Mouse (Mus musculus): ENCODE results near the gene Creb5. TPM values are rescaled to one million over a fixed set of nuclear protein-coding genes. Genes with fewer than 3 reads are reported as not detected.

Gene Creb5
- polyA plus RNA-seq, 1 experiment from 2014 or later = 14.7 TPM

DNA sequence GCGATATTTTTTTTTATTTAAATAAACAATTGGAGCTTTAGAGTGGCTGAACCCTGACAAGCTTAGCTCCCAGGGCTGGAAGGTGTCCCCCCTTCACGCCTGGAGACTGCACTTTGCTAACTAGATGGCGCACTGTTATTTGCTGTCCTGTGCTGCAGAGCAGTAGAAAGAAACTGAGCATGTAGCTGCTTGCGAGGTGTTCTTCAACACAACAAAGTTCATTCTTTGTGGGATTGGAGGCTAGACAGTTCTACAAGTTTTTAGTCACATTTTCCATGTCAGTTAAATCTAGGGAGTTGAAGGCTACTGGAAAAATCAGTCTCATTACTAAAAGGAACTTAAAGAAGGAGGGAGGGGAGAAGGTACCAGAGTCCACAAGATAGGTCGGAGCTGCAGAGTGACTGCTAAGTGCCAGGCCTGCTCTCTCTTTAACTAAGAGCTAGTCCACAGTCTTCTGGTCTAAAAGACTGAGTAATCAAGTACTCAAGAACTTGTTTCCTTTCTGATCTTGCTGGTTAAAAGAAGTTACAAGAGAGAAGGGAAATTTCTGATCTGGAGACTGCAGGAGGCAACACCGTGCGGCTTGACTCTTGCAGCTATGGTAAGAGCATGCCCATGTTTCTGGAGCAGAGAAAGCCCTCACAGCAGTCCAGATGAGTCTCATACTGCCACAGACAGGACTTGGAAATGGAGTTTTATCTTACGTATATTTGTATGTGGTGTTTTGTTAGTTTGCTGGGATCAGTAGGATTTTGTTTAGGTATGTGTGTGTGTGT, 3.3 kb downstream of the Creb5 start:
- 35% methylated on average over 8 of the region's 8 CpGs for WGBS
- Histone ChIP-seq H3K27ac (no peak overlapping the region), H3K9ac (no peak overlapping the region), H3K9me3 (no peaks in the 10 kb centered on the region), H3K4me3 (no peak overlapping the region), H3K4me2 (replicated peaks) (peak overlapping the region; percentile 16; the same call in 1 of the 2 replicates), H3K4me1 (peaks cover 41% of the 10 kb centered on the region), H3K27me3 (replicated peaks) (peaks cover 54% of the 10 kb centered on the region), H3K36me3 (no peaks in the 10 kb centered on the region)
- no peak for ATAC-seq (ENCODE audit: low FRiP score, low read depth)

DNA sequence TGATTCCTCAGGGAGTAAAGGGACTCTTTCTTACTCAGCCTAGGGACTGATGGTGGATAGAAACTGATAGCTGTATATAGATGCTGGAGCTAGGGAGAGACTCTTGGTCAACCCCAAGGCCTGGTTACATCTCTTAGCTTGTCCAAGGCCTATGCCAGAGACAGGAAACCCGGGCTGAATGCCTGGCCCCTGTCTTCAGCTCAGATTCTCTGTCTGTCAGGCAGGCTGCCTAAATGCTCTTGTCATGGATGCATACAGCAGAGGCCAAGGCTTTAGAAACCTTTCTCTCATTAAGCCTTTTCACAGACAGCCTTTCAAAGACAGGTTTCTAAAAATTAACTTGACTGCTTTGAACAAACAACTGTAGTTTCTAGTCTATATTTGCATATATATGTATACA, 5.9 kb downstream of the Creb5 start:
- H3K4me2 ChIP-seq (replicated peaks) = no peak overlapping the region
- H3K9ac ChIP-seq = no peak overlapping the region
- no peak overlapping the region for H3K27ac ChIP-seq
- no peaks in the 10 kb centered on the region for H3K36me3 ChIP-seq
- H3K27me3 ChIP-seq (replicated peaks) = peaks cover 31% of the 10 kb centered on the region
- 45% methylated on average over 1 of the region's 1 CpGs for WGBS
- H3K4me3 ChIP-seq = no peak overlapping the region
- no peak for ATAC-seq (ENCODE audit: low FRiP score, low read depth)
- peaks cover 24% of the 10 kb centered on the region for H3K4me1 ChIP-seq
- H3K9me3 ChIP-seq = no peaks in the 10 kb centered on the region

DNA sequence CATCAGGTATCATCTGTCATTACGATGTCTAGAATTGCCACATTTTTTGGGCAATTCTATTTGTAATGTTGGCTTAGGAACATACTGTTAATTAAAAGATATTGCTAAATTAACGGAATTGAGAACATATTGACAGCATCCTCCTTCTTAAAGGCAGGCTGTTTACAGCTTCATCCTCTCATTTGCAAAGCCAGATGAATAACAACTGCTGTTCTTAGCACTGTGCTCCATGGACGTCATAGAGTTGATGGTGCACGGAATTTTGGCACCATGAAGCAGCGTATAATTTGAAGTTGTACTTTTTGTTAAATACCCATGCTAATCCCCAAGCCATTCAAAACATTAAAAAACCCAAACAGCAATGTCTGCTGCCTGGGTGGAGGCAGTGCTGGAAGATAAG, 10.8 kb downstream of the Creb5 start:
- 82% methylated on average over 5 of the region's 5 CpGs for WGBS
- Histone ChIP-seq H3K9ac (no peak overlapping the region), H3K4me1 (no peaks in the 10 kb centered on the region), H3K4me2 (replicated peaks) (no peak overlapping the region), H3K27me3 (replicated peaks) (no peaks in the 10 kb centered on the region), H3K27ac (no peak overlapping the region), H3K9me3 (no peaks in the 10 kb centered on the region), H3K36me3 (no peaks in the 10 kb centered on the region), H3K4me3 (no peak overlapping the region)
- no peak for ATAC-seq (ENCODE audit: low FRiP score, low read depth)

DNA sequence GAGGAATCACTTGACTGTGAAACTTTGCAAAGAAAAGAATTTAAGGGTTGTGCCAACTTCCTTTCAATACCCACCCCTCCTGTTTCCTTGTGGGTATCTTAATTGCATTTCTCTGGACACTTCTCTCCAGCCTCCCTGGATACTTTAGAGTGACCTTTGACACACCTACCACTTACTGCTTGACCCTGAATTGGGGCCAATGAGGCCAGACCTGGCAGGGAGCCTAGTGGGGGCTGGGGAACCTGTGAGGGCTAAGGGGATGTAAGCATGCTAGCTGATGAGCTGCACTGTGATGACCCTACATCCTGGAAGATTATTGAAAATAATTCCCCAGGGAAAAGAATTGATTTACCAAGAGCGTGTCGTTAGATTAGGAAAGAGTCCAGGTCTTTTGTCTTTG, 17.1 kb downstream of the Creb5 start:
- 82% methylated on average over 2 of the region's 2 CpGs for WGBS
- Histone ChIP-seq H3K27me3 (replicated peaks) (no peaks in the 10 kb centered on the region), H3K4me1 (peaks cover 8% of the 10 kb centered on the region; the same call in 1 of the 2 replicates), H3K4me3 (no peak overlapping the region), H3K4me2 (replicated peaks) (no peak overlapping the region), H3K36me3 (no peaks in the 10 kb centered on the region), H3K9ac (no peak overlapping the region), H3K27ac (no peak overlapping the region), H3K9me3 (no peaks in the 10 kb centered on the region)
- ATAC-seq (ENCODE audit: low FRiP score, low read depth) = no peak

DNA sequence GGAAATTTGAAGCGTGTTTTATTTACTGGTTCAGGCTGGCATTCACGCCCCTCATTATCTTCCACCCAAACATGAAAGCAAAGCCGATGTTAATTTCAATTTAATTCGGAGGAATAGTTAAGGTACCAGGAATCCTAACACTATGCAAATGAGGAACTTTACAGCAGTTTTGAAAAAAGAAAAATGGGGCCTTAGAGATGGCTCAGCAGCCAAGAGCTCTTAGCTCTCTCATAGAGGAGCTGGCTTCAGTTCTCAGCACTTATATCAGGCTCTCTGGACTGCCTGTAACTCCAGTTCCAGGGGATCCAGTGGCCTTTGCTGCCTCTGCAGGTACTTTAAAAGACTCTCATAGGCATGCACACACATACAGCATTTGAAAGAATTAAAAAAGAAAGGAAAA, 19.1 kb downstream of the Creb5 start:
- H3K9me3 ChIP-seq = no peaks in the 10 kb centered on the region
- no peaks in the 10 kb centered on the region for H3K36me3 ChIP-seq
- no peak overlapping the region for H3K4me3 ChIP-seq
- no peak overlapping the region for H3K27ac ChIP-seq
- H3K4me1 ChIP-seq = peaks cover 12% of the 10 kb centered on the region
- no peaks in the 10 kb centered on the region for H3K27me3 ChIP-seq (replicated peaks)
- no peak overlapping the region for H3K4me2 ChIP-seq (replicated peaks)
- ATAC-seq (ENCODE audit: low FRiP score, low read depth) = no peak
- 90% methylated on average over 4 of the region's 4 CpGs for WGBS
- no peak overlapping the region for H3K9ac ChIP-seq

DNA sequence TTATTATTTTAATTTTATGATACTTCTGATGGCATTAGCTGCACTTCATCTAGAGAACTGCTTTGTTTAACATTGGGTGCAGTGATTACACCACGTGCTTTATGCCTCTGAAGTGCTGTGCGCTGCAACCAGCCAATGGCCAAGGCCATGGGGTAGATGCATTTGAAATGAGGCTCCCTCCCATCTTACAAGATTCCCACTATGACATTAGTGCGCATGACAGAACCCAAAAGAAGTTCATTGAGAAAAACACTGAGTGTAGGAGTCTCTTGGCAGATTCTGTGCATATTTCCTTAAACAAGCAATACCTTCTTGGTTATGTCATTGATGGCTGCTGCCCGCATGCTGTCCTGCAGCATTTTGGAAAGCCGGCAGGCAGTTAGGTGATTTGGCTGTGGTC, 19.6 kb downstream of the Creb5 start:
- peaks cover 12% of the 10 kb centered on the region for H3K4me1 ChIP-seq
- ATAC-seq (ENCODE audit: low FRiP score, low read depth) = no peak
- 62% methylated on average over 5 of the region's 5 CpGs for WGBS

DNA sequence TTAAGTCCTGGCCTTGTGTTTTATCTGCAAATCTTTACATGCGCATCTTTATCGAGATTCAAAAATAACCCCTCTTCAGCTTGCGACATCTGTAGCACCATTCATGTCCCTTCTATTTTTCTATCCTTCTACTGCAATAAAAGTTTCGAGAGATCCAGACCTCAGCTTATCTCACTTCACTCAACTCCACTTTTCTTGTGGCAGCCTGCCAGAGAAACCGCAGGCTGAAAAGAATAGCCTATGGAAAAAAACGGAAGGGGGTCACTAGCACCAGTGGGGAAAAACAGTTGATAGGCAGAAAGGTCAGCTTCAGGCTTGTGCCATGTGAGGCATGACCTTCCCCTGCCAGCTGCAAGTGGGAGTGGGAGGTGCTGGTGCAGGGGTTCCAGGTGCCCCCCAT, 21.6 kb downstream of the Creb5 start:
- Histone ChIP-seq H3K4me1 (peaks cover 12% of the 10 kb centered on the region), H3K9me3 (no peaks in the 10 kb centered on the region), H3K27me3 (replicated peaks) (no peaks in the 10 kb centered on the region), H3K9ac (no peak overlapping the region), H3K4me2 (replicated peaks) (no peak overlapping the region), H3K36me3 (no peaks in the 10 kb centered on the region), H3K27ac (no peak overlapping the region), H3K4me3 (no peak overlapping the region)
- 57% methylated on average over 6 of the region's 6 CpGs for WGBS
- ATAC-seq (ENCODE audit: low FRiP score, low read depth) = no peak

More for the DNA sequence above, 19.6 kb downstream of the Creb5 start:
- Histone ChIP-seq H3K27ac (no peak overlapping the region), H3K4me3 (no peak overlapping the region), H3K9ac (no peak overlapping the region), H3K36me3 (no peaks in the 10 kb centered on the region), H3K4me2 (replicated peaks) (no peak overlapping the region), H3K9me3 (no peaks in the 10 kb centered on the region), H3K27me3 (replicated peaks) (no peaks in the 10 kb centered on the region)

DNA sequence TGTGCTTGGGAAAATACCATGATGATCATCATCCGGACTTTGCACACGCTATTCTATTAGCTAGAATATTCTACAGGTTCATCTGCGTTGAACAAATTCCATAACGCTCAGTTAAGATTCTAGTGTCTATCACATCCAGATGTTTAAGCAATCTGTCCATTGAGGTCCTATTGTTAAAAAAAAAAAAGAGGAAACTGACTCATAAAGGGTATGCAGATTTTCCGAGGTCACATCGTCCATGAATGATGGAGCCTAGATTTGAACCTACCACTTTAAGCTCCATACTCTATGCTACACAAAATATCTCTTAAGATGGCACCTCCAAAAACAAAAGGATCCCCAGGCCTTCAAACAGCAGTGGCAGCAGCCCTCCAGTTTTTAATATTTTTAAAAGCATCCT, 26.5 kb downstream of the Creb5 start:
- no peaks in the 10 kb centered on the region for H3K9me3 ChIP-seq

DNA sequence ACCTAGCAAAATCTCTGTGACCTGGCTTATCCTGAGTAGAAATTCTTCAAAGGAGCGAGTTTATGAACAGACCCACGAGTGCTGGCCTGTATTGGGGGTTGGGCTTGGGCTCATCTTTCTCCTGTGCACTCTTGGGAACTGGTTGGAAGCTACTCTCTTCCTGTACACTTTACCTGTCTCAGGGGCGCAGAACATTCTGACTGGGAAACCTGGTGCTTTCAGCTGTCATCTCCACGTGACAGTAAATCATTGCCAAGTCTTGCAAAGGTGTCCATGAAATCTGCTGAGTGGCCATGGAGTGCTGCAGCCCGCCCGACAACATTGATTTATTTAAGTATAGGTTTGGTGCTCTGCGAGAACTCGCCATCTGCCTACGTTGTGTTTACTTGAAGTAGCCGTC, 27.1 kb downstream of the Creb5 start:
- no peak for ATAC-seq (ENCODE audit: low FRiP score, low read depth)
- H3K27ac ChIP-seq = no peak overlapping the region
- whole genome bisulfite sequencing = 68% methylated on average over 10 of the region's 10 CpGs
- no peaks in the 10 kb centered on the region for H3K9me3 ChIP-seq
- H3K4me3 ChIP-seq = no peak overlapping the region
- H3K9ac ChIP-seq = no peak overlapping the region
- H3K36me3 ChIP-seq = no peaks in the 10 kb centered on the region
- peaks cover 4% of the 10 kb centered on the region for H3K4me1 ChIP-seq
- no peak overlapping the region for H3K4me2 ChIP-seq (replicated peaks)
- no peaks in the 10 kb centered on the region for H3K27me3 ChIP-seq (replicated peaks)

More for the DNA sequence above, 26.5 kb downstream of the Creb5 start:
- ATAC-seq (ENCODE audit: low FRiP score, low read depth) = no peak
- Histone ChIP-seq H3K4me1 (peaks cover 7% of the 10 kb centered on the region), H3K4me2 (replicated peaks) (no peak overlapping the region), H3K27me3 (replicated peaks) (no peaks in the 10 kb centered on the region), H3K27ac (no peak overlapping the region), H3K4me3 (no peak overlapping the region), H3K36me3 (no peaks in the 10 kb centered on the region), H3K9ac (no peak overlapping the region)
- WGBS = 92% methylated on average over 6 of the region's 6 CpGs

DNA sequence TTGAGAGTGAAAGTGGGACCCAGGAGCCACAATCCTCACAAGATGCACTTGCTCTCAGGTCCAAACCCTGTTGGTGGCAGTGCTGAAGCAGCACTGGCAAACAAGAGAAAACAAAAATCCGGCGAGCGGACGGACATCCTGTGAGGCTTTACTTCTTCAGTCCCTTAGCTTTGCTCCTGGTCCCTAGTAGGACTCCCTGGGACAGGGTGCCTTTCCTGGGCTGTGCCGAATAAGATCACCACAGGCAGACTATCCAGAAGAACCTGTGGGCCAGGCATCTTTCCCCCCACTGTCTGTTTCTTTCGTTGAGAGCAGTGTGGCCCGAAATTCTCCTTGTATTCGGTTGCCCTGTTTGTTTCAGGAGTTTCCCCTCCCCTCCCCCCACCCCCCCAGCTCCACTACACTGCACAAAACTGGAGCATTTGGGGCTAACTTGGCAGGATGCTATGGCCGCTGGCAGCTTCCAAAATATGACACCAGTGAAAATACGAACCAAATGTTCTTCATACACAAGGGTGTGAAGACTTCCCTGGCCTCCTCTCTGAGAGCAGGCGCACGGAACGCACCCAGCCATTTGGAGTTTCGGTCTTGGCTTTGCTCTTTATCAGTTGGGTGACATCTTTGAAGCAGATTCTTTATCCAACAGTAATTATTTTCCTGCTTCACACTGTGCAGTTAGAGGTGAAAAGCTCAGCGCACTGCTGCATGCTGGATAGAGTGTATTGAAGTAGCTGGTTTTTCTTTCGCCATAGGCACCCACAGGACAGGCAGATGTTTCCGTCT, 32.7 kb downstream of the Creb5 start:
- no peaks in the 10 kb centered on the region for H3K9me3 ChIP-seq
- no peak overlapping the region for H3K4me2 ChIP-seq (replicated peaks)
- ATAC-seq (ENCODE audit: low FRiP score, low read depth) = no peak
- no peaks in the 10 kb centered on the region for H3K36me3 ChIP-seq
- H3K4me1 ChIP-seq = no peaks in the 10 kb centered on the region
- WGBS = 83% methylated on average over 17 of the region's 17 CpGs
- no peaks in the 10 kb centered on the region for H3K27me3 ChIP-seq (replicated peaks)
- no peak overlapping the region for H3K4me3 ChIP-seq
- no peak overlapping the region for H3K27ac ChIP-seq
- no peak overlapping the region for H3K9ac ChIP-seq

DNA sequence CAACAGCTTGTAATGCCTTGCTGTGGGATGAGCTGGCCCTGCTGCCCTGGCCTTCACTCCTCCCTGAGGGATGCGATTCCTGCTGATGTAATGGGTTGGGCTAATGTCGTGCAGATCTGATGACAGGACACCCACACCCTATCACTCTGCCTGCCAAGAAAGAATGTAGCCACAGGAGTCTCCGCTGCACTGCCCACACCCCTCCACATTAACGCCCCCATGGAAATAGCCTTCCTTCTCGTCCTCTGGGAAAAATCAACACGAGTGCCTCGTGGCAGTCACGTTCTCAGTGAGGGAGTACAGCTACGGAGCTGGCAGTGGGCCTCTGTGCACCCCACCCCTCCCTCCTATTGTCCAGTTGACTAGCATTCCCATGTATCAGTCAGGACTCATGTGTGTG, 50.3 kb downstream of the Creb5 start:
- no peaks in the 10 kb centered on the region for H3K27me3 ChIP-seq (replicated peaks)
- no peak overlapping the region for H3K4me2 ChIP-seq (replicated peaks)
- H3K27ac ChIP-seq = no peak overlapping the region
- no peak overlapping the region for H3K4me3 ChIP-seq
- H3K9me3 ChIP-seq = no peaks in the 10 kb centered on the region
- no peak overlapping the region for H3K9ac ChIP-seq
- H3K4me1 ChIP-seq = 0 out of 2 replicates have a peak, but pooled peaks cover 3% of the 10 kb centered on the region
- H3K36me3 ChIP-seq = no peaks in the 10 kb centered on the region
- ATAC-seq (ENCODE audit: low FRiP score, low read depth) = no peak
- WGBS = 42% methylated on average over 9 of the region's 9 CpGs

DNA sequence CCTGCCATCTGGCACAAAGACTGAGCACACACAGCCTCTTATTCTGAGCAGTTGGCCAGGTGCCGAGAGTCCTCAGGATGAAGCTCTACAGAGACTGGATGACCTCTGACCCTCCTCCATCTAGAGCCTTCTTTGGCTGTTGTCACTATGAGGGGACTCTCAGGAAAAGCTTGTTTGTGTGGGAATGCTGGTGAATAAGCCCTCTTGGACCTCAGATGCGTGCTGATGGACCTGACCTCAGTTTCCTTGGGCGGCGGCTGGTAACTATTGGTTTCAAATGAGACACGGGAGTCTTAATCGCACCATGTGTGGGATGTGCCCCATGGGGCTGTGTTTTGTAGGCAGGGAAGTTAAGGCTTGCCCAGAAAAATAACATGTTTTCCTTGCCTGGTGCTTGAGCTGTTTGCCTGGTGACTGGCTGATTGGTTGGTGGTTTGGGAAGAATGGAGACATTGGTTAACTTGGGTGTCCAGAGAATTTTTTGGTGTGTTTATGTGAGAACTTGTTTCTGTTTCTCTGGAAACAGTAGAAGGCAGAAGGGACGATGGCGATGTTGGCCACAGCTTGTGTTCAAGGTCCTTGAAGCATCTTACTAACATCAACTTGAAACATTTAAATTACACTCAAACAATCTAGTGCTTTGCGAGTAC, 65.4 kb downstream of the Creb5 start:
- Histone ChIP-seq H3K36me3 (no peaks in the 10 kb centered on the region), H3K27ac (no peak overlapping the region), H3K9me3 (no peaks in the 10 kb centered on the region), H3K4me2 (replicated peaks) (no peak overlapping the region), H3K9ac (no peak overlapping the region), H3K27me3 (replicated peaks) (no peaks in the 10 kb centered on the region), H3K4me1 (no peaks in the 10 kb centered on the region), H3K4me3 (no peak overlapping the region)
- WGBS = 86% methylated on average over 9 of the region's 9 CpGs
- ATAC-seq (ENCODE audit: low FRiP score, low read depth) = no peak

All from neural tube, embryonic 12.5 days (tissue).